Mouse (Mus musculus): ENCODE measurements around the gene Gca.
"Not testable (repeated sequence)": the region's sequence is repeated elsewhere in the genome, so short reads cannot be mapped to it uniquely, and the experiment has no call there.

Gca gene

GRCm38 (mm10) chr2:62670301-62670700 lies 6.2 kb downstream of the Gca start:
- no peak for DNase-seq (ENCODE audit: low read depth)

GRCm38 (mm10) chr2:62670767-62671166 lies 6.7 kb downstream of the Gca start:
- DNase-seq (ENCODE audit: low read depth) = no peak

- DNase-seq (ENCODE audit: low read depth) = no peak
Measured at GRCm38 (mm10) chr2:62672788-62673187, 8.7 kb downstream of the Gca start.

- DNase-seq (ENCODE audit: low read depth) = no peak
Measured at GRCm38 (mm10) chr2:62681667-62682066, 17.6 kb downstream of the Gca start.

- DNase-seq (ENCODE audit: low read depth) = no peak
Measured at GRCm38 (mm10) chr2:62684989-62685595, 21.0 kb downstream of the Gca start.

GRCm38 (mm10) chr2:62685934-62686333 lies 21.8 kb downstream of the Gca start:
- no peak for DNase-seq (ENCODE audit: low read depth)

GRCm38 (mm10) chr2:62706313-62706712 lies 42.2 kb downstream of the Gca start:
- no peak for DNase-seq (ENCODE audit: low read depth)

GRCm38 (mm10) chr2:62709633-62710032 lies 45.5 kb downstream of the Gca start:
- no peak for DNase-seq (ENCODE audit: low read depth)

- DNase-seq (ENCODE audit: low read depth) = not testable (repeated sequence)
Measured at GRCm38 (mm10) chr2:62714362-62714761, 50.3 kb downstream of the Gca start.

- no peak for DNase-seq (ENCODE audit: low read depth)
Measured at GRCm38 (mm10) chr2:62715260-62715659, 51.2 kb downstream of the Gca start.

- no peak for DNase-seq (ENCODE audit: low read depth)
Measured at GRCm38 (mm10) chr2:62717270-62717669, 53.2 kb downstream of the Gca start.

- no peak for DNase-seq (ENCODE audit: low read depth)
Measured at GRCm38 (mm10) chr2:62718411-62718810, 54.3 kb downstream of the Gca start.

- peak; percentile 8 for DNase-seq (ENCODE audit: low read depth)
Measured at GRCm38 (mm10) chr2:62725946-62726345, 61.9 kb downstream of the Gca start.

GRCm38 (mm10) chr2:62727732-62728131 lies 63.6 kb downstream of the Gca start:
- no peak for DNase-seq (ENCODE audit: low read depth)

GRCm38 (mm10) chr2:62730671-62731070 lies 66.6 kb downstream of the Gca start:
- no peak for DNase-seq (ENCODE audit: low read depth)

- DNase-seq (ENCODE audit: low read depth) = no peak
Measured at GRCm38 (mm10) chr2:62743098-62743497, 79.0 kb downstream of the Gca start.
